12 mouse cellular contexts compared by ENCODE assay signal in the genomic region with DNA sequence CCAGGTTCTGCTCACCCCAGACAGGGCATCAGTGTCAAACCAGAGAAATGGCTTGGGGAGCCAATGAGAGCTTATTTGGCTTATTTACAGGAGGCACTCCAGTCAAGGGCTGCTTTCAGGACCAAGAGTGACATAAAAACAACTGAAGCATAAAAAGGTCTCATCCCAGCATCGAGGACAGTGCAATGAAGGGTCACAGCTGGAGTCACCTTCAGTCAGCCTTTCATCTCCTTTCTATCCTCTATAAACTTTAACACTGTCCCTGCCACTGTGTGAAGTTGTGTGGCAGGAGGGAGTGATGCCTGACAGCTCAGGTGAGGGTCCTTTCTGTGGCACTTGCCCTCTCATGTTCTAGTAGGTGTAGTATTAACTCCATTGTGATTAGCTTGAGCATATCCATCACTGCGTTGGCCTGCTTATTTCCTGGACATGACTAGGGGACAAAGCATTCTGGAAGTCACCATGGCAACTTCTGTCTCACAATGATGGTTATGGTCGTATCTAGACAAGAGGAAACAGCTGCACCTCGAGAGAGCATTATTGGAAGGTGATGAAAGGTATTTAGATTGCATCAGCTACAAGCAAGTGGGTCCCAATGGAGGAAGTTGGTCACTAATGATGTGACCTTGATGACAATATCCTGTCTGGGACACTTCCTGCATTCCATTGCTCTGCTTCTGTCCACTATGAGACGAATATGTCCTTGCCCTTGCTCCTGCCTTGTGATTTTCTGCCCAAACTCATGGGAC.
A peak's percentile ranks its signal among the peaks of the same experiment; 100 is the strongest.
DNase-seq lines count a peak whose midpoint lies in the region; ATAC-seq lines count a peak whose summit lies in the region.
"Had no signal": no experiment of that assay in that cellular context is flagged by ENCODE, and none has a peak within 500 bp of the region (broad histone marks: within the 10 kb centered on the region; RNA-seq: fewer than 3 reads in every experiment).

No protein-coding gene starts in this region.

- H3K36me3 ChIP-seq in kidney, embryonic 16.5 days (ENCODE audit: insufficient read depth, low read length), result no peaks in the 10 kb centered on the region
- H3K36me3 ChIP-seq: embryonic facial prominence, embryonic 13.5 days; limb, embryonic 13.5 days had no signal

- no peaks in the 10 kb centered on the region for H3K9me3 ChIP-seq in kidney, embryonic 16.5 days (ENCODE audit: low read length)
- H3K9me3 ChIP-seq: embryonic facial prominence, embryonic 13.5 days; limb, embryonic 13.5 days had no signal

- no peak overlapping the region for H3K4me3 ChIP-seq in kidney, embryonic 16.5 days (ENCODE audit: low read length)
- H3K4me3 ChIP-seq: embryonic facial prominence, embryonic 13.5 days; limb, embryonic 13.5 days; megakaryocyte, embryonic 14.5 days had no signal

- H3K4me2 ChIP-seq in kidney, embryonic 16.5 days (replicated peaks; ENCODE audit: low read depth, low read length), result no peak overlapping the region
- H3K4me2 ChIP-seq: embryonic facial prominence, embryonic 13.5 days; limb, embryonic 13.5 days had no signal

- no peak for DNase-seq in kidney, postnatal 10 days
- DNase-seq in forelimb bud, embryonic 11.5 days (ENCODE audit: low read depth, low spot score), result peak; percentile 31
- DNase-seq in mesoderm, embryonic 11.5 days (ENCODE audit: low read depth, low spot score), result peak; percentile 38
- DNase-seq in adrenal gland, adult 8-10 months, result no peak
- no peak for DNase-seq in left cerebral cortex, adult 8-10 months (ENCODE audit: low spot score in 2 of 2)
- DNase-seq: cerebellum, adult 11-12 months had no signal

- H3K27me3 ChIP-seq in kidney, embryonic 16.5 days (ENCODE audit: insufficient read depth, low read length), result peaks cover 4% of the 10 kb centered on the region; the same call in 1 of the 2 replicates
- H3K27me3 ChIP-seq: embryonic facial prominence, embryonic 13.5 days; limb, embryonic 13.5 days had no signal

- peak; percentile 67; the same call in 1 of the 2 replicates for ATAC-seq in kidney, embryonic 16.5 days (ENCODE audit: low FRiP score, low TSS enrichment)
- peak; percentile 49 for ATAC-seq in common myeloid progenitor, adult 5-6 weeks (replicated peaks; ENCODE audit: low read depth, poor library complexity, severe bottlenecking)
- ATAC-seq: forebrain, embryonic 16.5 days had no signal

- WGBS in kidney, embryonic 16.5 days, result 14% methylated on average over 5 of the region's 5 CpGs

- no peak overlapping the region for H3K27ac ChIP-seq in kidney, embryonic 16.5 days (ENCODE audit: low read length)
- H3K27ac ChIP-seq: embryonic facial prominence, embryonic 13.5 days; limb, embryonic 13.5 days had no signal

- H3K9ac ChIP-seq in kidney, embryonic 16.5 days (replicated peaks; ENCODE audit: low read length), result no peak overlapping the region
- H3K9ac ChIP-seq: embryonic facial prominence, embryonic 13.5 days; limb, embryonic 13.5 days had no signal

- H3K4me1 ChIP-seq in kidney, embryonic 16.5 days (ENCODE audit: insufficient read depth, low read length), result peaks cover 9% of the 10 kb centered on the region; the same call in 1 of the 2 replicates
- H3K4me1 ChIP-seq: embryonic facial prominence, embryonic 13.5 days; limb, embryonic 13.5 days had no signal

Comparison
In these comparisons a context has a peak if more than half of its experiments do, and no peak if none do; other contexts are left out.
1. DNase-seq: peak in forelimb bud, embryonic 11.5 days (single experiment) and mesoderm, embryonic 11.5 days (single experiment); none in kidney, postnatal 10 days (single experiment), adrenal gland, adult 8-10 months (single experiment) and left cerebral cortex, adult 8-10 months (0 of 2).